Mouse (Mus musculus) liver, embryonic 11.5 days (tissue): ENCODE measurements around the gene Ndufa10. TPM values are rescaled to one million over a fixed set of nuclear protein-coding genes. Genes with fewer than 3 reads are reported as not detected.

Source experiments
- ATAC-seq: fragments of 200-750 bp; cut with Nextera tagmentation; replicated peaks from 2 replicates; pipeline ENCODE4 v1.8.0; 2017; ENCODE audit warnings: moderate number of reproducible peaks, mild to moderate bottlenecking, moderate TSS enrichment, moderate library complexity; ENCODE audit not compliant: low FRiP score
- DNase-seq: peaks from one replicate; pipeline ENCODE4 v3.0.0-alpha.2; 2017; ENCODE audit warnings: low spot score
- H3K27ac ChIP-seq: fragments of 300-500 bp; sonication (generic); 2 replicates; pipeline ENCODE4 v1.5.1; 2014; ENCODE audit warnings: mild to moderate bottlenecking, low read depth, low read length, control low read depth
- H3K27me3 ChIP-seq: fragments of 300-500 bp; sonication (generic); replicated peaks from 2 replicates; pipeline ENCODE4 v1.6.1; 2014; ENCODE audit warnings: low read length, mixed read lengths; ENCODE audit not compliant: control insufficient read depth, insufficient read depth
- H3K36me3 ChIP-seq: fragments of 300-500 bp; sonication (generic); 2 replicates; pipeline ENCODE4 v1.6.1; 2014; ENCODE audit warnings: mild to moderate bottlenecking, low read length, moderate library complexity, mixed read lengths; ENCODE audit not compliant: control insufficient read depth, insufficient read depth
- H3K4me1 ChIP-seq: fragments of 300-500 bp; sonication (generic); replicated peaks from 2 replicates; pipeline ENCODE4 v1.6.1; 2014; ENCODE audit warnings: low read length, mixed read lengths; ENCODE audit not compliant: control insufficient read depth, insufficient read depth
- H3K4me2 ChIP-seq: fragments of 300-500 bp; sonication (generic); 2 replicates; pipeline ENCODE4 v1.6.1; 2014; ENCODE audit warnings: mild to moderate bottlenecking, control low read depth, moderate library complexity
- H3K4me3 ChIP-seq: fragments of 300-500 bp; sonication (generic); 2 replicates; pipeline ENCODE4 v1.5.1; 2014; ENCODE audit warnings: low read depth, low read length, control low read depth
- H3K9ac ChIP-seq: fragments of 300-500 bp; sonication (generic); 2 replicates; pipeline ENCODE4 v1.6.1; 2014; ENCODE audit warnings: low read depth, low read length, control low read depth
- H3K9me3 ChIP-seq: fragments of 300-500 bp; sonication (generic); 2 replicates; pipeline ENCODE4 v1.6.1; 2016; ENCODE audit warnings: low read length, inconsistent platforms, mixed read lengths; ENCODE audit not compliant: control insufficient read depth
- WGBS: fragments of 180-500 bp; shearing (Covaris S2); extraction: QIAGEN DNeasy Blood & Tissue Kit; methylation state at CpG from one replicate; pipeline ENCODE4 v1.1.7; 2014; 5-methylcytosine and 5-hydroxymethylcytosine counted together
- microRNA-seq: library from miRNA; unstranded; fragments of <30 nt; microRNA quantifications from one replicate; pipeline ENCODE4, GENCODE M21; 2017; ENCODE audit warnings: borderline number of aligned reads
- polyA plus RNA-seq: library from polyadenylated mRNA; unstranded; fragments of >200 nt; fragmentation: Nextera tagmentation; extraction: Ambion mirVana; gene quantifications from 2 replicates; pipeline ENCODE4 v1.2.1, GENCODE M21; 2014

The Ndufa10 gene
- polyA plus RNA-seq, 1 experiment from 2014 or later = 276 TPM

DNA sequence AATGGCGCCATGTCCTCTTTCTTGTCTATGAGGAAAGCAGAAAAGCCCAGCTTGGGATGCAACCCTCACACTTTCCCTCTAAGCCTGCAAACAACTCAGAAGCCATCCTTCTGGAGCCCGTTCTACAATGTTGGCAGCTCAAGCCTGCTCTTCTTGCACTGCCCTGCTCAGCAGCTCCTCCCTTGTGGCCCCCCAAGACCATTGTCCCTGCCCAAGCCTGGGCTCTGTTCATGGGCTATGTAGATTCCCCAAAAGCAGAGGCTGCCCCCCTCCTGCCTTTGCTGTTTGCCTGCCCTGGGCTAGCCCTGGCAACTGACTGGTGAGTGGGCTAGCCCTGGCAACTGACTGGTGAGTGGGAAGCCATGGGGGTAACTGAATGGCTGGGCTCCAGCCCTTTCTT is 73.1 kb downstream of the Ndufa10 start:
- Histone ChIP-seq H3K4me2 (no peak overlapping the region), H3K4me1 (no peaks in the 10 kb centered on the region), H3K4me3 (no peak overlapping the region), H3K27ac (no peak overlapping the region), H3K9ac (no peak overlapping the region), H3K9me3 (no peaks in the 10 kb centered on the region), H3K27me3 (no peaks in the 10 kb centered on the region), H3K36me3 (no peaks in the 10 kb centered on the region)
- no peak for DNase-seq
- 81% methylated on average over 2 of the region's 2 CpGs for WGBS
- no peak for ATAC-seq

DNA sequence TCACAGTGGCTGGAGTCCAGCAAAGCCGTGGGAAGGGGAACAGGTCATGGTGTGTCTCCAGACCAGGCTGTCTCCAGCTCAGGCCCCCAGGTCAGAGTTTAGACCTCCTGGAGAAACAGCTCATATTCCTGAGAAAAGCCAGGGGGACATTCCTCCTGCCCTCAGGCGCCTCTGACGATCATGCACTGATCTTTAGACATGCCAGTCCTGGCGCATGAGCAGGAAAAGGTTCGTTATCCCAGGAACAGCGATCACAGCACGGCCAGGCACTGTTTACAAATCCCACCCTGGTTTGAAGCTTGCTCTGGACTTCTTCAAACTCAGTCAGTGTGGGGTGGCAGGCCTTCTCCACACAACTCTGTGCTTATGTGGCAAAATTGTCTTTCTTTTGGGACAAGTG is 75.1 kb downstream of the Ndufa10 start:
- no peaks in the 10 kb centered on the region for H3K9me3 ChIP-seq
- DNase-seq = no peak
- no peaks in the 10 kb centered on the region for H3K36me3 ChIP-seq
- no peaks in the 10 kb centered on the region for H3K27me3 ChIP-seq
- H3K27ac ChIP-seq = no peak overlapping the region
- H3K9ac ChIP-seq = no peak overlapping the region
- ATAC-seq = no peak
- WGBS = 37% methylated on average over 7 of the region's 7 CpGs
- H3K4me3 ChIP-seq = no peak overlapping the region
- no peak overlapping the region for H3K4me2 ChIP-seq
- no peaks in the 10 kb centered on the region for H3K4me1 ChIP-seq

DNA sequence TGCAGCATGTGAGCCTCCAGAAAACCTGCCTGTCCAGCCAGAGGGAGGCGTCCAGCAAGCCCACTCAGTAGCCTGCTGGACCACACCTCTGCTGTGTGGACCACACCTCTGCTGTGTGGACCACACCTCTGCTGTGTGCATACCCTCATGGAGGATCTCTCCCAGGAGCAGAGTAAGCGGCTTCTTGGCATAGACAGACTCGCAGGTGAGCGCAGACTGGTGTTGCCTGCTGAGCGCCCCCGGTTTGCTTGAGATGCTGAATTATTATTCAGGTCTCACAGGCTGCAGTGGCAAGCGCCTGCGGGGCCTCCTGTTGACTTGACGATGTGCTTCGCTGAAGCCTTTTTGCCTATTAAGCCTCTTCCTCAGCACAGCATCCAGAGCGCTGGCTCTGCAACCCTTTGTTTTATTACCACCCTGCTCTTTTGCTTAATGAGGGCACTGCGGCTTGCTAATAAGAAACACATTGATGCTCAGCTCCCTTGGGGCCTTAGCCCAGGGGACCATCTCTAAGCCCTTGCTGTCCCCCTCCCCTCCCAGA is 76.1 kb downstream of the Ndufa10 start:
- no peak for ATAC-seq
- Histone ChIP-seq H3K36me3 (no peaks in the 10 kb centered on the region), H3K27ac (no peak overlapping the region), H3K4me3 (no peak overlapping the region), H3K4me2 (no peak overlapping the region), H3K9me3 (no peaks in the 10 kb centered on the region), H3K9ac (no peak overlapping the region), H3K27me3 (no peaks in the 10 kb centered on the region), H3K4me1 (no peaks in the 10 kb centered on the region)
- WGBS = 36% methylated on average over 12 of the region's 12 CpGs
- no peak for DNase-seq

DNA sequence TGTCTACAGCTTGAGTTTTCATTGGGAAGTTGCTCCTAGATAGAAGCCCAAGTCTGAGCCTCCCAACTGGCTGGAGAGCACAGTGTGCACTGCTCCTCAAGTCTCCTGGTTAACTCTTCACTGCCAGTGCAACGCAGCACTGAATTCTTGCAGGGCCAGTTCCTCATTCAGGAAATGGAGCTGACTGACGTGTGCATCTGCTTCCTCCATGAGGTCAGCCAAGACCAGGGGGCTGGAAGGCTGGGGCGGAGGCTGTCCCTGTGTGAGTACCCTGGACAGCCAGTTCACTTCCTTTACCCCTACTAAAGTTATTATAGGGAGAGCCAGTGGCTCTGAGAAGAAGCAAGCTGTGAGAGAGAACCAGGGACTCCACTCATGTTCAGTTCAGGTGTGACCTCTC is 79.4 kb downstream of the Ndufa10 start:
- Histone ChIP-seq H3K4me2 (no peak overlapping the region), H3K9me3 (no peaks in the 10 kb centered on the region), H3K9ac (no peak overlapping the region), H3K27me3 (no peaks in the 10 kb centered on the region), H3K4me1 (no peaks in the 10 kb centered on the region), H3K27ac (no peak overlapping the region), H3K36me3 (no peaks in the 10 kb centered on the region), H3K4me3 (no peak overlapping the region)
- no peak for DNase-seq
- no peak for ATAC-seq
- 43% methylated on average over 3 of the region's 3 CpGs for WGBS

DNA sequence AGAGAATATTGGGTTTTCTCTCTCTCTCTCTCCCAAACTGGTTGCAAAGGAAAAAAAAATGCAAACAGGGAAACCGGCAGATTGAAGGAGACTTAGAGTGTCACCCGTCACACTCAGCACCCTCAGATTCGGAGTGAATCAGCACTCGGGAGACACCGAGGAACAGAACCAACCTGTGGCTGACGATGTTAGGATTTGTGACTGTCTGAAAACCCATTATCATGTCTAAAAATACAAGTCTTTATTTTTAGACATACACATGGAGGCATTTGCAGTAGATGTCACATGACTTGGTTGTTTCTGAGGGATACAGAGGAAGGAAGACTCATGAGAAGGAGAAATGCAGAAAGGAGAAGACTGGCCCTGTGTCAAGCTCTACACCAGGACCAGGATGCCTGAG is 80.5 kb downstream of the Ndufa10 start:
- DNase-seq = no peak
- no peaks in the 10 kb centered on the region for H3K27me3 ChIP-seq
- H3K9ac ChIP-seq = no peak overlapping the region
- H3K36me3 ChIP-seq = no peaks in the 10 kb centered on the region
- no peaks in the 10 kb centered on the region for H3K4me1 ChIP-seq
- no peak for ATAC-seq
- no peak overlapping the region for H3K4me2 ChIP-seq
- H3K9me3 ChIP-seq = no peaks in the 10 kb centered on the region
- no peak overlapping the region for H3K4me3 ChIP-seq
- no peak overlapping the region for H3K27ac ChIP-seq
- WGBS = 85% methylated on average over 6 of the region's 6 CpGs

Small RNAs within 50 kb of the gene (microRNA-seq; reads per million reads assigned to microRNA genes)
- 4.2 reads per million, percentile 9 among the genes with 10 or more reads in this experiment for gene Mir6900

Other genes starting within 250 kb of the Ndufa10 start
- gene Olfr1416, start 11.3 kb upstream of the Ndufa10 start, polyA plus RNA-seq = not detected in 2 replicates
- gene Olfr1415, start 22.2 kb upstream of the Ndufa10 start, polyA plus RNA-seq = not detected in 2 replicates
- gene Olfr1414, start 44.8 kb upstream of the Ndufa10 start, polyA plus RNA-seq = not detected in 2 replicates
- not detected in 2 replicates for gene Olfr1413, start 97.5 kb upstream of the Ndufa10 start, polyA plus RNA-seq
- gene Olfr1412, start 111.9 kb upstream of the Ndufa10 start, polyA plus RNA-seq = not detected in 2 replicates
- not detected in 2 replicates for gene Olfr1411, start 120.6 kb upstream of the Ndufa10 start, polyA plus RNA-seq
- not detected in 2 replicates for gene Olfr1410, start 131.9 kb upstream of the Ndufa10 start, polyA plus RNA-seq
- gene Olfr12, start 143.9 kb upstream of the Ndufa10 start, polyA plus RNA-seq = not detected in 2 replicates
- 320 and 354 TPM in 2 replicates for gene Cops9, start 168.1 kb upstream of the Ndufa10 start, polyA plus RNA-seq
- not detected in 2 replicates for gene Otos, start 175.0 kb upstream of the Ndufa10 start, polyA plus RNA-seq